Mouse (Mus musculus) Muller cell, postnatal 12 days (primary cell): ENCODE data around the gene Tpst1.

Experiments used
- DNase-seq: peaks from one replicate; pipeline ENCODE4 v3.0.0-alpha.2; 2015; ENCODE audit errors: inconsistent ontology term

Gene Tpst1

DNA sequence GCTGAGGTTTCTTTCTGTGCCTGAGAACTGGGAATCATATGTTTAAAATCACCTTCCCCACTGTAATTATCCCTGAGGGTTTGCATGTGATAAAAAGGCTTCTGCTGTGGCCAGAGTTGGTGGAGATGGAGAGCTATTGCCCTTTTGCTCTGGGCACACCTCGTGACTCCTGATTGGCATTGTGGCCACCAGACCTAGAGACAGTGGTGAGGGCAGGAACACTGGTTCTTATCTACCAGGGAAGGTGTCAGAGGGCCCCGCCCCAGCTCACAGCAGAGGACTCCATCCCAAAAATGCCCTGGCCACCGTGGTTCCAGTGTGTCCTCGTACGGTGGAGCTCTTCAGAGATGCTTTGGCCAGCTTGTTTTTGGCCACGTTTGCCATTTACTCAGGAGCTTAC is 20.2 kb upstream of the Tpst1 start:
- no peak for DNase-seq

DNA sequence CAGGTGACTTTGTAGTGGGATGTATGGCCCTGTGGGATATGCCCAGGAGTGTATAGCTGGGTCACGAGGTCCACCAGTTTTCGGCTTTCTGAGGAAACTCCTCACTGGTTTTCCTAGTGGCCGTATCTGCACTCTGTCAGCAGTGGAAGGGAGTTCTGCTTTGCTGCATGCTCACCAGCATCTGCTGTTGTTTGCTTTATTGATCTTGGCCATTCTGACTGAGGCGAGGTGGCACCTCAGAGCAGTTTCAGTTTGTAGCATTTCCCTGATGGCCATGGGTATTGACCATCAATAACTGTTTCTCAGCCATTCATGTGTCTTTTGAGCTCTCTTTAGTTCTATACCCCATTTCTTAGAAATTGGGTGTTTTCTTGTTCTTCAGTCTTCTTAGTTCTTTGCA is 17.4 kb upstream of the Tpst1 start:
- no peak for DNase-seq

DNA sequence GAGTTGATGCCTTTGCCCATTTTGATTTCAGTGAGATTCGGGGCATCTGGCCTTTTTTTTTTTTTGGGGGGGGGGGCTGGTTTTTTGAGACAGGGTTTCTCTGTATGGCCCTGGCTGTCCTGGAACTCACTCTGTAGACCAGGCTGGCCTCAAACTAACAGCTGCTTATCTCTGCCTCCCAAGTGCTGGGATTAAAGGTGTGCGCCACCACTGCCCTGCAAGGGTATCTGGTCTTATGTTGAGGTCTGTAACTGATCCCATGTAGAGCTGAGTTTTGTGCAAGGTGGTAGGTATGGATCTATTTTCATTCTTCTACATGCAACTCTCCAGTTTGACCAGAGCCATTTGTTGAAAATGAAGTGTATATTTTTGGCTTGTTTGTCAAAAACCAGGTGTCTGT is 16.8 kb upstream of the Tpst1 start:
- DNase-seq = no peak

DNA sequence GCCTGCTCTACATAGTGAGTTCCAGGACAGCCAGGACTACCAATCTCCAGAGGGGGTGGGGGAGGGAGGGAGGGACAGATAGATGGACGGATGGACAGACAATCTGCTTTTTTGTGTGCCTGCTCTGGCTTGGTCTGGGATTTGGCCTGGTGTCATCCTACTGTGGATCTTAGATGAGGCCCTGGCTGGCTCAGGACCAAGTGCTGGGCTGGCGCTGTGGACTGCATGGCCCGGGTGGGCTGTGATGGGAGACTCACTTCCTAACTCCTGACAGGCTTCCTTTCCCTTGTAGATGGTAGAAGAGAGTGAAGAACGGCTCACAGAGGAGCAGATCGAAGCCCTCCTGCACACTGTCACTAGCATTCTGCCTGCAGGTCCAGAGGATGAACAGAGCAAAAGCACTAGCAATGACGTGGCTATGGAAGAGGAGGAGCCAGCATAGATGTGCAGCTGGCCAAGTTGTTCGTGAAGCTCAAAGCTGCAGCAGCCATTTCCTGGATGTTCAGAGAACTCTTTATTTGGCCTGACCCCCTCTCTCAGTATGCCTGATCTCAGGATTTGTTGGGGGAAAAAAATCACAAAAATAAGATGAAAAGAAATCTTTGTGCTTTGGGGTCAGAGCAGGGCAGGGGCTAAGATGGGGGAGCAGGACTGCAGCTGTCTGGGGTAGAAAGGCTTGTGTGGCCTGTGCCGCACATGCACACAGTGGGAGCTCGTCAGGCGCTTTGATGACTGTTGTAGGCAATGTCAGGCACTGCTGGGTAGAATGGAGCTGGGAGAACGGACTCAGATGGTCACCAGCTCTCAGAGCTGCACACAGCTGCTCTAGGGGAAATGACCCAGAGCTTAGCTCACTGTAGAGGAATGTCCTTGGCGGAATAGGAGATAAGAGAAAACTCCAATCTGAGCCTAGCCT is 13.5 kb upstream of the Tpst1 start:
- DNase-seq = no peak

- no peak for DNase-seq
These were observed 12.8 kb upstream of the Tpst1 start for GRCm38 (mm10) chr5:130060329-130060665.

GRCm38 (mm10) chr5:130062096-130062495 is 11.0 kb upstream of the Tpst1 start:
- DNase-seq = no peak

DNA sequence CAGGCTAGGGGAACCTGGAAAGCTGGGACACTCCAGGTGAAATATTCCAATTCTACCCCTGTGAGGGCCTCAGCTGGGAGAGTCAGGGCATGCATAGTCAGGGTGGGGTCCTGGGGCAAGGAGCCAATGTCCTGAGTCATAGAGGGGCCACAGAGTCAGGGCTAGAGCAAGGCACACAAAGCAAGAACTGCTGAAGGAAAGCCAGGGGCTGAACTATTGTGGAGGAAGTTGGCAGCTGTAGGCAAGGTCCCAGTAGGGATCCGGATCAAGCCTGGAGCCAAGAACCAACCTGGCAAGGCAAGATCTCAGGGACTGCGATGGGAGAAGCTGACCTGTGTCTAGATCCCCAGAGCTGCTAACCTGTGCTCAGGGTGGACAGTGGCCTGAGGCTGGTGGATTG is 9.4 kb upstream of the Tpst1 start:
- no peak for DNase-seq

DNA sequence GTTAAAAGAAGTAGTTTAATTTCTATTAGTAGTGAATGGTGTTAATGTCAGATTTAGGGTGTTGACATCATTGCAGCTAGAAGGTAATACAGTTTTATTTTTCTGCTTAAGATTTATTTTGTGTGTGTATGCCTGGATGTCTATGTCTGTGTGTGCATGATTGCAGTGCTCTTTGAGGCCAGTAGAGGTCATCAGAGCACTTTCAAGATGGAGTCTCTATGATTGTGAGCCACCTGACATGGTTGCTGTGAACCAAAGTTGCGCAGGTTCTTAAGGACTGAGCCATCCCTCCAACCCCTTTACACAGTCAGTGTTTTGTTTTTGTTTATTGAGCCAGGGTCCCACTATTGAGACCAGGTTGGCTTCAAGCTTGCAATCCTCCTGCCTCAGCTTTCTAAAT is 7.5 kb upstream of the Tpst1 start:
- DNase-seq = no peak

DNA sequence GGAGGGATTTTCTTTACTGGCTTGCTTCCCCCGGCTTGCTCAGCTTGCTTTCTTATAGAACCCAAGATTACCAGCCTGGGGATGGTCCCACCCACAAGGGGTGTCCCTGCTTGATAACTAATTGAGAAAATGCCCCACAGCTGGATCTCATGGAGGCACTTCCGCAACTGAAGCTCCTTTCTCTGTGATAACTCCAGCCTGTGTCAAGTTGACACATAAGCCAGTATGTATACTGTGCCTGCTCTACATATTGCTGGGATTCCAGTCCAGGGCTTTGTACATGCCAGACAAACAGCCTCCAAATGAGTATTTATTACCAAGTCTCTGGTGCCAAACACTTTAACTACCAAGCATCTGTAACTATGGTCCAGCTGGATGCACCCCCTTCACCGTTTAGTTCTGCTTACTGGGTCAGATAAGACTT is 5.3 kb upstream of the Tpst1 start:
- DNase-seq = no peak

DNA sequence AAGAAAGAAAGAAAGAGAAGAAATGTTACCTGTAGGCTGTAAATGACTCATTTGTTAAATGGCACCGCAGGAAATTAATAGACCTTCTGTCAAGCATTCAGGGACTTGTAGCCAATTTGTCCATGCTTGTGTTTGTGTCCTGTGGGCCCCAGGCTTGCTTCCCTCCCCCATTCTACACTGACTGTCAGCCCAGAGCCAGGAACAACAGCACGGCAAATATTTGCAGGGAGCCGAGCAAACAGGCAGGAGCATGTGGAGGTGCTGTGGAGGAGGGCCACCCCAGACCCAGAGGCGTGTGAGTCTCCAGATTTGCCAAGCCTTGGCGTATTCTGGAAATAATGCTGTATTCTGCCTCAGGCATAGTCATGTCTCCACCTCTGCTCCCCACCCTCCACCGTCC is 1.4 kb downstream of the Tpst1 start:
- DNase-seq = no peak

- no peak for DNase-seq
These were observed 3.3 kb downstream of the Tpst1 start for GRCm38 (mm10) chr5:130076396-130076795.

- DNase-seq = no peak
These were observed 5.1 kb downstream of the Tpst1 start for GRCm38 (mm10) chr5:130078096-130078833.

DNA sequence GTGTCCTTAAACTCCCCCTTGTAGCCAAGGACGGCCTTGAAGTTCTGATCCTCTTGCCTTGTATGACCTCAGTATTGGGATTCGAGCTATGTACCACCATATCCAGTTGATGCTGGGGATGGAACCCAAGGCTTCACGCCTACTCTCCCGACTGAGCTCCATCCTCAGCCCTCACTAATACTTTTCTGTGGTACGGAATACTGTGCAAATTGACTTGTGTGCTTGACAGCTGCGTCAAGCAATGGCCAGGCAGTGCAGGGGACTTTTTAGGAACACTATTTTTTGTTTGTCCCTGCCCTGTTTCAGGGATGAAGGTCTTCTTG is 5.7 kb downstream of the Tpst1 start:
- DNase-seq = no peak

GRCm38 (mm10) chr5:130079202-130080050 is 6.3 kb downstream of the Tpst1 start:
- peak; percentile 96 for DNase-seq

GRCm38 (mm10) chr5:130080051-130080681 is 7.0 kb downstream of the Tpst1 start:
- no peak for DNase-seq

GRCm38 (mm10) chr5:130081181-130081881 is 8.2 kb downstream of the Tpst1 start:
- DNase-seq = no peak

DNA sequence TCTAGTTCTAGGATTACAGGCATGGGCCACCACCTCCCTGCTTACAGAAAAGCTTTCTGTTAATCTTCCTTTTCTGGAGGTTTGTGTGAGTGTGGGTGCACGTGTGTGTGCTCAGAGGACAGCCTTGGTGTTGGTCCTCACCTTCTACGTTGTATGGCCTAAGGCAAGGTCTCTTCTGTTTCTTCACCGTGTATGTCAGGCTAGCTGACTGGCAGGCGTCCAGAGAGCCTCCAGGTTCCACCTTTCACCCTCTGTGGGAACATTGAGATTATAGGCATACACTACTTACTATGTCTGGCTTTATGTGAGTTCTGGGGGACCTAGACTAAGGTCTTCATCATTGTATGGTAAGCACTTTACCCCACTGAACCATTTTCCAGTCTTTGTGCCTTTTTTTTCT is 9.3 kb downstream of the Tpst1 start:
- DNase-seq = no peak

- peak; percentile 31 for DNase-seq
These were observed 11.1 kb downstream of the Tpst1 start for GRCm38 (mm10) chr5:130084271-130084670.

GRCm38 (mm10) chr5:130088008-130088407 is 14.9 kb downstream of the Tpst1 start:
- DNase-seq = no peak

- no peak for DNase-seq
These were observed 15.5 kb downstream of the Tpst1 start for GRCm38 (mm10) chr5:130088612-130089011.

DNA sequence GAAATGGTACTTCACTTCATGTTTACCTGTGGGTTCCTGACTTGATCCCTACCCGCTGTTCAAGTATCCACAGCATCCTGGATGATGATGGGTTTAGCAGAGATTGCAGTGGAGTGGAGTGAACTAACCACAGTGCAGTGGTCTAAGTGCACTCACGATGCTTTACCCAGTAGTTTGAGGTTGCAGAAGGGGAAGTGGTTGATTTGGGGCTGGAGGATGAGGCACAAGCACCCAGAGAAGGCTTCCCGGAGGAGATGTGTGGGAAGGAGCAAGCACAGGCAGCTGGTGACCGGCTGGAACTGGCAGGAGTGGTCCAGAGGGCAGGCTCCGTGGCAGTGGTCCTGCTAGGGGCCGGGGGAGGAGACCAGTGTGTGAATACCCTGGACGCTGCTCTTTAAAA is 16.1 kb downstream of the Tpst1 start:
- no peak for DNase-seq
